Mouse (Mus musculus) testis, postnatal 14 days (tissue): ENCODE data around the gene Spock2.

ENCODE experiments used
- DNase-seq: peaks from one replicate; pipeline ENCODE4 v3.0.0; 2021; ENCODE audit warnings: low spot score

Gene Spock2

DNA sequence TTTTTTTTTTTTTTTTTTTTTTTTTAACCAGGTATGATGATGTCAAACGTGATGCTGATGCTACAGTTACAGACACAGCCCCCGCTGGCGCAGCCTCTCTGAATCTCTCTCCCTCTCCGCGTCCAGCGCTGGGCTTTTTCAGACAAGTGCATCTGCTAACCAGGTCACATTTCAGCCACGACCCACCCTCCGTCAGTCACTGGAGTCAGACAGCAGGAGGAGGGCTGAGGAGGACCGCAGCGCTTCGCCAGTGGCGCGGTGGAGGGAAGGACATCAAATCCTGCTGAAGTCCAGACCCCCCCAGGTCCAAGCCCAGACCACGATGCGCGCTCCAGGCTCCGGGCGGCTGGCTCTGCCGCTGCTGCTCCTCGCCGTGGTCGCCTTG is at the start of gene Spock2:
TSS of gene Spock2 (plus strand) at position 74 of the 385 bp plus-strand sequence.
- peak; percentile 60 for DNase-seq

DNA sequence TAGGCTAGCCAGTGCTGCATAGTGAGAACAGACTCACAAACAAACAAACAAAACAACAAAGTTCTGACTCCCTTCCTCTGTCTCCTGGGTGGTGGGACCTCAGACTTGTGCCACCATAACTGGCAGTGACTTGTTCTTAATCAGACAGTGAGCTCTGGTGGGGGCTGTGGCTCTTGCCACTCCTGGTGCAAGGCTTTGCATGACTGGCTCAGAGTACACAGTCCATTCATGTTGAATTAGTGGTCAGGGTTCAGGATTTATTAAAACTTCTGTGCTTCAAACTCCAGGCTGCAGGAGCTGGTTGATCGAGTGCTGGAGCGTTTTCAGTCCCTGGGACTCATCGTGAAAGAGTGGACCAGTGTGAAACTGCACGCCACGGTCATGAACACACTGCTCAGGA is 43.8 kb upstream of the Spock2 start:
- no peak for DNase-seq

DNA sequence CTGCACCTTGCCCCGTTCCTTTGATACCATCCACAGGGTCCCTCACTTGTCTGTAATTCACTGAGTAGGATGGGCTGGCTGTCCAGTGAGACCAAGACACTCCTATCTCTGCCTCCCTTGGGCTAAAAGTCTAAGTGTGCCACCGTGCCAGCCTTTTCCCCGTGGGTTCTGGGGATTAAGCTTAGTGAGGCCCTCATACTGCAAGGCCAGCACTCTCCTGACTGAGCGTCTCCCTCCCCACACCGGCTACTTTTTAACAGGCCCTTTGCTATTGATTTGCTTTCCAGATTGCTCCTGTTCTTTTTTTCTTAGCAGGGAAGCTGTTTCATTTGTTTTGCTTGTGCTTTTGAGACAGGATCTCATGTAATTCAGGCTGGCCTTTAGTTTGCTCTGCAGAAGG is 43.1 kb upstream of the Spock2 start:
- DNase-seq: no peak

DNA sequence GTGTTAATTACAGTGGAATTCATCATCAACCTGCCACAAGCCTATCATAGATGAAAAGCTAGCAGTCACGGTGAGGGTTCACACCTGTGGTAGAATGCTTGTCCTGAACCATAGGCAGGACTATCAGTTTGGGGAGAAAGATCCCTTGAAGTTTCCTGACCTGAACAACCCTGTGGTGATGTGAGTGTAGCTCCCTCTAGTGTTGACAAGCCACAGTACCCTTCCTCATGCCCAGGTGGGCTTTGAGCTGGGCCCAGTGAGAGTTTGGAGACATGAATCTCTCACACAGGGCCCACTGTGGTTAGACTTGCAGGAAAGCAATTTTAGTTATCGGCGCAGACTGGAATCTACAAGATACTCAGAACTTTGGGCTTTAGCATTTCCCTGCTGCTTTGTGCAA is 39.5 kb upstream of the Spock2 start:
- DNase-seq: no peak

DNA sequence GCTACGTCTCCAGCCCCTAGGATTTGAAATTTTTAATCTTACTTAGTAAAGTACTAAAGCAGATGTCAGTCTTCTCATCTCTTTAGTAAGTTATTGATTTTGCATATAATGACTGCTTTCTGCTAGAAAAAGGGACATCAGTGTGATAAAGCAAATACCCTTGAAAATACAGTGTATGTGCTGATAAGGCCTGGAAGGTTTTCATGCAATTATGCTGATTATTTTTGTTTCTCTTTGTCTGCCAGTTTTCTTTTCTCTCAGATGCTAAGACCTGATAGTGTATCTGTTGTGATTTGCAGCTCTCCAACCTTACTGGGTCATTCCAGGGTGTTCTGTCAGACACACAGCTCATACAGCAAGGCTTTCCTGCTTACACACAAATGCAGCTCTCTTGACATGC is 30.9 kb upstream of the Spock2 start:
- no peak for DNase-seq

DNA sequence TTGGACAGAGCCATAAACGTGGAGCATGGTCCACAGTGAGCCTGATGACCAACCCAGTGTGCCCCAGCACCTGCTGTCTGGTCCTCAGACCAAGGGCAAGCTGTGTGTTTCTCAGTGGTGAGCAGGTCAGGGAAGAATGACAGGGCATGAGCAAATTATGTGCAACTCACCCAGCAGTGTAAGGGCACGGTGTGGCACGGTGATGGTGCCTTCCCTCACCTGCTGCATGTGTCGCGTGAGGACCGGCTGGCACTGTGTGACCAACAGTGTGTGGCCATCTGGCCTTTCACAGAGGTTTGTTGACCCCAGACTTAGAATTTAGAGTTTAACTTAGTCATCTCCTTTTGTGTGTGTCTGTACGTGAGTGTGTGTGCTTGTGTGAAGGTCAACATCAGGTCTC is 28.8 kb upstream of the Spock2 start:
- no peak for DNase-seq

DNA sequence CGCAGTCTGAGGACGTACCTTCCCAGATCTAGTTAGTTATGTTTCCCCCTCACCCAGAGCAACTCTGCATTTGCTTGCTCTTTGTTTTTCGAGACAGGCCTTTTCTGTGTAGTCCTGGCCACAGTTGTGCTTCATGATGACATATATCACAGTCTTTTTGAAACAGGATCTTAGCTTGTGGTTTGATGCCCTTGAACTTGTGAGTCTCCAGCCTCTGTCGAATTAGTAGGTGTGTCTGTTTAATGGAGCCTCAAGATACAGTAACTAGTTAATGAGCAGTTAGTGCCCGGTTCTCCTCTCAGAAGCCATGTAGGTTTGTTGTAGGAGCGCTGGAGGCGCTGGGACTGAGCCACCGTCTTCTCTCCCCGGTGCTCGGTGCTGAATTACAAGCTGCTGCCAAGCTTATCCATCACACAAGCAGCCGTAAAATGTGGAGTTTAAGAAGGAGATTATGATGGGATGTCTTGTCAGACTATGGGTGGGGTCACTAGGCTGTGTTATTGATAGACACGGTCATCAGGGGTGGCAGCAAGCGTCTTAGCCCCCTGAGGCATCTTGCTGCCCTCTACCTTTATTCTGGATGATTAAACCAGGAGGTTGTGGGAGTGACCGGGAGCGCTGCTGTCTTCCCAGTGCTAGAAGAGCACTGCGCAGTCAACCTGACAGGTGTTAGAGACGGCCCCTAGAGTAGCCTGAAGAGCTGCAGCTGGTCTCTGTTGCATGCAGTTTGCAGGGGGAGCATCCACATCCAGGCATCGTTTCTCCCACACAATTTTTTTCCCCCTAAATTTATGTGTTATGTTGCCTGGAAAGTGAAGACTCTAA is 28.1 kb upstream of the Spock2 start:
- DNase-seq: no peak

DNA sequence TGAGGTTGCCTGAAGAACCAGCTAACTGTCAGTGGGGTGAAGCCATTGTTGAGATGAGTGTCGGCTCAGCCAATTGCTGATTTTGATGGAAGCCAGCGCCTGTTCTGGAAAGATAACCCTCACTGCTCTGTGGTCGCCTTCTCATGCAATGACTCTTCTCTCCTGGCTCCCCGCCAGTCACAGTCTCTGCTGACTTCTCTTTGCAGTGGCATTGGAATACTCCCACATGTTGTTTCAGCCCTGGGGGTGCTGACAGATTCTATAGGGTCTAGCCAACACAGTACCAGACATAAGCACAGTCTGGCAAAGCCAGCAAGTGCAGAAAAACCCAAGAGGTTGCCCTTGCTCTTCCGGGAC is 27.5 kb upstream of the Spock2 start:
- DNase-seq: no peak

DNA sequence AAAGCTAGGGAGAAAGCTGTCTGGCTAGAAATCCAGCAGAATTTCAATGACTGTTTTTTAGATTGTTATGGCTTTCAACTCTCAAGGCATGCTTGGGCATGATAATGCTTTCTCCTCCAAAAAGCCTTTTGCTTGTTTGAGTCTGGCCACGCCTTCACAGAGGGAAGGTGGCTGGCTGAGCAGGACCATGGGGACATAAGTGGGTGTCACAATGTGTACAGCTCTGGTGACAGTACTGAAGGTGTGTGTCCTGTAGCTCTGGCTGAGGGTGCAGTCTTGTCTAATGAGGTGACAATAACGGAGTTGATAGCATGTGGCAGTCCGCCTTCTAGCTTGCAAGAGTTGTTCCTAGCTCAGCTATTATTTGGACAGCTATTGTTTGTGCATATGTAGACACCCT is 25.8 kb upstream of the Spock2 start:
- DNase-seq: no peak

DNA sequence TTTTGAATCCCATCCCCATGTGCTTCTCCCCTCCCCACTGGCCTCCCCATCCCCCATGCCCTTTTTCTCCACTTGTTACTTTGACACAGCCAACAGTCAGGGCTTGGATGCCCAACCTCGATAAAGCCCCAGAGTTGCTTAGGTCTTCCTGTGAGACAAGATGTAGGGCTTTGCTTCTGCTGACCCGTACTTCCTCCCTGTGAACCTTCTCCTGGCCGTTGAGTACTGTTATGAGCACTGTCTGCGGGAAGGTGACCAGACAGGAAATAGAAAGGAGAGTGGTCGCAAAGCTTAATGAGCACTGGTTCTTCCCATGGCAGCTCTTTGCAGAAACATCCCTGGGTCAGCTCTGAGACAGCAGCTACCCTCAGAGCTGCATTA is 25.4 kb upstream of the Spock2 start:
- no peak for DNase-seq

DNA sequence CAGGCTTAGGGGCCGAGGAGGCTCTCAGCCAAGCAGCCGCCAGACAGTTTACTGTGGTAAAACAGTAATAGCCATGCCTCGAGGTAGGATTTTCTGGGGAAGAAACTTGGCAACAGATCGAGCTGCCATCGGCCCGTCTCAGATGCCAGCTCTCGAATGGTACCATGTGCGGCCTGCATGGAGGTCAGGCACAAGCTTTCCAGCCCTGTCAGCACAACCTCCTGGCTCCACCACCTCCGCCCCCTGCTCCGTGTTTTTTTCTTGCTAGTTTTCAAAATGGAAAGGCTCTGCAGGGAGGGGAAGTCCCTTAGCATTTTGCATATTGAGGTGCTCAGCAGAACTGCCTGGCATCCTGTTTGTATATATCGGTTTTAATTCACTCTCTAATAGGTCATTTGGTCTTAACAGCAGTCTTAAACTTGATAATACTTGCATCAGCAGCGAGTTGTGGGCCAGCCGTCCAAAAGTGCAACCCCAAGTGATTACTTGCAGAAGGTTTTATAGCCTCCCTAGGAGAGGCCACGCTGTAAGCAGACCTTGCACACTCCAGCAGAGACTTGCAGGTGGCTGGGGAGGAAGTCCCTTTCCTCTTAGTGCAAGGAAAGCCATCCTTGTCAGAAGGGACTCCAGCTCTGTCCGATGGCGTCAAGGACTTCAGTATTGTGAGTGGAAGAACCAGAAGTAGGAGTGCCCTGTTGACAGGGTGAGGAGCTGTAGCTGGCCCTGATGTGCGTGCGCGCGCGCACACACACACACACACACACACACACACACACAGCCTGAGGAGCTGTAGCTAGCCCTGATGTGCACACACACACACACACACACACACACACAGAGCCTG is 24.8 kb upstream of the Spock2 start:
- DNase-seq: peak; percentile 36

DNA sequence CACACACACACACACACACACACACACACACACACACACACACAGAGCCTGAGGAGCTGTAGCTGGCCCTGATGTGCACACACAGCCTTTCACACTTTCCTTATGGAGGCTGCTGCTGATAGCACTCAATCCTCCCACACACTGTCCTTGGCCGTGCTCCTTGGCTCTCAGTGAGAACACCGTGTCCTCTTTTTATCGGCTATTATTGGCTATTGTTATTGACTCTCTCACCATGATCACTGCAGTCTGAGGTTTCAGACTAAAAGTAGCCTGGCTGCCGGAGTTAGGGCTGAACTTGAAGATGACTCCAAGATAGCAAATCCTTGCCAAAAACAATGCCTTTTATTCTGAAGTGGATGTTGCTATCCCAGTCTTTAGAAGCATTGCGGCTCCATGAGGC is 24.1 kb upstream of the Spock2 start:
- peak; percentile 90 for DNase-seq

DNA sequence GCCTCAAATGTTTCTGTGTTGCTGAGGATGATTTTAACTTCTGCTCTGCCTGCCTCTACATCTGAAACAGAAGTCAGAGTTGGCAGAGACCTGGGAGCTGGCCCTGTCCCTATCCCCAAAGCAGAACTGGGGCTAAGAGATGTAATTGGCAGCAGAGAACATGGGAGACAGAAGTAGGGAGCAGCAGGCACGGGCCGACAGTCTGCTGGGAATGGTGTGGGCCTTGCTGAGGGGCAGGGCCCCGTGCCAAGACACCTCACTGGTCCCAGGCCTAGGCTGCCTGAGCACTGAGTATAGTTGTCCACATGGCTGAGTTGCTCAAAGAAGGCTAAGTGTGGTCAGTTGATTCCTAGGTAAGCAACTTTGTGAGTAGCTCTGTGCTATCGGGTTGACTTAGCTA is 22.0 kb upstream of the Spock2 start:
- no peak for DNase-seq

DNA sequence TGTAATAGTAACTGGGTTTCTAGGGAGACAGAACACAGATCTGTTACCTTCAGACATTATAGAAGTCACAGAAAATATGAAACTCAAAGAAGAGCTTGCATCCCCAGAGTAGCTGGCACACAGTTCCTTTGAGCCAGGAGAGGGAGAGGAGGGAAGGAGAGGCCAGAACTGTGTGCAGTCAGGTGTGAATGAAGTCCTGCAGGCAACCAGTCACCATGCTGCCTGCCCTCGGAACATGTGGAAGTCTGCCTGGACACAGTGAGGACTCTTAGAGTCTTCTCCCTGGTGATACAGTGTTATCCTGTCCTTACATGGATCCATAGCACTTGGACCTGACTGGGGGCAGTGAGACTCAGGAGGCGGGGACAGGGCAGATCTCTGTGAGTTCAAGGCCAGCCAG is 13.7 kb upstream of the Spock2 start:
- DNase-seq: no peak

DNA sequence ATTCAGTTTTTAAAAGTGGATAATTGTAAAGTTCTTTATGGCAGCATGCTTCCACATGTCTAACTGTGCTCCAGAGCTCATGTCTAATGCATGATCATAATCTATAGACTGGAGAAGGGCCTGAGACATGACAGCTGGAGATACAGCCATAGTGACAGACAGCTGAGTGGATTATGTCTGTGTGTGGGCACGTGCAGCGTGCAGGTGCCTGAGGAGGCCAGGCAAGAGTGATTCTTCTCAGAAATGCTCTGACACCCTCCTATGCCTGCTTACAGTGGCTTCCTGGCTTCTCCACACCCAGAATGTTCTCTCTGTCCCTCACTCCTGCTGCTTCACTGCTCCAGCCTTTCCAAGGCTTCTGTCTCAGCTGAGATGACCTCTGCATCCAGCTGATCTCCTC is 12.3 kb upstream of the Spock2 start:
- DNase-seq: no peak

DNA sequence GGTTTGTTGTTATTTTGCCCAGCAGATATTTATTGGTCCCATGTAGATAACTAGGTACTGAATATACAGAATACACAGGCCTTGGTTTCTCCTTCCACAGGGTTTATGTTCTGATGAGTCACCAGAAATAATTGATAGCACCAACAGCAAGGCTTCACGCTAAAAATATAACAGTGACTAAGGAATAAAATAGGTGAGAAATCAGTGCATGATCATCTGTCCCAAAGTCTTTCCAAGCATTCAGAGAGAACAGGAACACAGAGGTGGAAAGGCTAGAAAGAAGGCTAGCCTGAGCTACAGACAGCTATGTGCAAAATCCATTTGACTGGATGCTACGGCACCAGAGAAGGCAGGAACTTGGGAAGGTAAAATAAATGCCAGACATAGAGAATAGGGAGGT is 10.5 kb upstream of the Spock2 start:
- no peak for DNase-seq

DNA sequence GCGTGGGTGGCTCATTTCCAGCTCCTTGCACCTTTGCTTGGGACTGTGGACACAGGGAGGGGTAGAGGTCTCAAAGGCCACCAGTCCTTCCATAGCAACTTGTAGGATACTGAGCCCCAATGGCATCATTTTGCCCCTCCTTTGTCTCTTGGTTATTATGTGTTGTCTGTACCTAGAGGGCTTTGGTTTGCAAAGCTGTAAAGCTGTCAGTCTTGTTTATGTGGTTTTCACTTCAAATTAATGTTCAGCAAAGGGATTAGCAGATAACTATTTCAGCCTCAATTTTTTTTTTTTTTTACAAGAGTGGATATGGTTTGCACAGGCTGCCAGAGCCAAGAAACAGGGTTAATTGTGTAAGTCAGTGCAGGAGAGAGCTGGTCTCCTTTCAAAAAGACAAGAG is 9.7 kb upstream of the Spock2 start:
- DNase-seq: no peak

DNA sequence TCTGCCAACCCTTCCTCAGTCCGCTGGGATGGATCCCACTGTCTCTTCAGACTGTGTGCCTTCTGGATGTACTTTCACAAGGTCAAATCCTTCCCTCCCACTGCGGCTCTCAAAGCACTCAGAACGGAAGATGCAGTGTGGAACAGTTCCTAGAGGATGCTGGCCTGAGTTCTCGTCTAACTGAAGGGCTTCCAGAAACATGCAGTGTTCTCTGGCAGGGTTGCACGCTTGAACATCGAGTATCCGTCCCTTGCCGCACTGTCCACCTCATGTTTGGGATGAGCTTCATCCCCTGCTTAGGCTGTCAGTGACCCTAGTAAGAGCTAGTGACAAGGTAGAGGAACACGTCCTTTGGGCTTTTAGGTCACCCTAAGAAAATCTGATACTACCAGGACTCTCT is 8.9 kb upstream of the Spock2 start:
- DNase-seq: peak; percentile 46

DNA sequence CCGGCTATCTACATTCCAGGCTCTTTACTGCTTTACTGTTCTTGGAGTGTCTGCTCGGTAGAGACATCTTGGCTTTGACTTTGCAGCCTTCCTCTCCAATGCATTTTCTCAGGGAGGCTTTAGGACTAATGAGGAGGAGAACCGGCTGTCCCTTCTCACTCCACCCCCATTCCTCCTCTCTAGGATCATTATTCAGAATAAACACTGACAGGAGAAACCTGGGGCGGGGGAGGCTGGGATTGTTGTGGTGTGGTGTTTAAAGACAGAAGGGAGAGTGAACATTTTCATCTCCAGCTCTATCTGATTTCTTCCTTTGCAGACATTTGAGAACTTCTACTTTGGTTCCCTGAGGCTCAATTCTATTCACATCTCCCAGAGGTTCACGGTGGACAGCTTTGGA is 8.2 kb upstream of the Spock2 start:
- no peak for DNase-seq

DNA sequence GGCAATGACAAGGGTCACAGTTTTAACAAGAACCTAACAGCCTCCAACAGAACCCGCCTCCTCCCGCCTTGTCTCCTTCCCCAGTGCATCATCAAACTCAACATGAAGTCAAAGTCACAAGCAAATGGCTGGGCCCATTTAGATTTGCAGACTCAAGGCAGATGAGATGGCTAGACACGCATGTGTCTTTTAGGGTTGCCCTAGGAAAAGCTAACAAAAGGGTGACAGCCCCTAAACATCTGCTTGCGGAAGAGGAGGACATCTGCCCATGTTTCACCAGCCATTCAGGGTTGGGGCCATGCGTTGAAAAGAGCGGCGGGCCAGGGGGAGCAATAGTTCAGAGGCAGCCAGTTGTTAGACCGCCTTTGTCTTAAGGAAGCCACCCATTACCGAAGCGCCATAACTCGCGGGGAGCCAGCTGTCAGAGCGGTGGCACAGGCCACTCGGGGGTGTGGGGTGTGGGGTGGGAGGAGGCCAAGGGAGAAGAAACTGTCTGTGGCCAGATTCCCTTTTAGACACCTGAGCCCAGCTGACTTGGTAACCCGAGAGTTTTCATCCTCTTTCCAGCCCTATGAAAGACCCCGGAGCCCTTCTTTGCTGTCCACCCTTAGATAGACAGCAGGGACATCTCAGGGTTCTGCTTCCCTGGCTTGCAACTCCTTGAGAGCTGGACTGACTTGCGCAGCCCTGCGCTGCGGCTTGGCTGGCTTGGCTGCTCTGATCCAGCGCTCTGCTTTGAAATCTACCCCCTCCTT is 451 bp upstream of the Spock2 start:
- DNase-seq: no peak

DNA sequence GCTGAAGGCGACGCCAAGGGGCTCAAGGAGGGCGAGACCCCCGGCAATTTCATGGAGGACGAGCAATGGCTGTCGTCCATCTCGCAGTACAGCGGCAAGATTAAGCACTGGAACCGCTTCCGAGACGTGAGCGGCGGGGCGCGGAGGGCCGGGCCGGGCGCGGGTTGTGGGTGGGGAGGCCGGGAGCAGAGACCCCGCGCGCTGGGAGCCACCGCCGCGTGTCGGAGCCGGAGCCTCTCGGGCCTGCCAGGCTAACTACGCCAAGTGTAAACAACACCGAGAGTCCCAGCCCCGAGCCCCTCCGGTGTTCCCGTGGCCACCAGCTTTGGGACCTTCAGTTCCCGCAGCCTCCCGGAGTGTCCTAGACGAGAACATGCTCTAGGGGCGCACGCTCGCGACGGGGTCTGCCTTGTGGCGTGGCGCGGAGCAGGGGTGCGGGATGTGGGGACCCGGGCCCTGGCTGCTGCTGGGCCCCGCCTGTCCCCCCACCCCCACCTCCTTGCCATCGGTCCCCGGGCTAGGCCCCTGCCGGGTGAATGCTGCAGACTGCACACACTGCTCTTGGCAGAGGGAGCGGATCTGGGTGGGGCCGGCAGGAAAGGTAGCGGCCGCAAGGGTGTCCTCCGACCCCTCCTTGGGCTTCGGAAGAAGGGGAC is 640 bp downstream of the Spock2 start:
- DNase-seq: no peak

DNA sequence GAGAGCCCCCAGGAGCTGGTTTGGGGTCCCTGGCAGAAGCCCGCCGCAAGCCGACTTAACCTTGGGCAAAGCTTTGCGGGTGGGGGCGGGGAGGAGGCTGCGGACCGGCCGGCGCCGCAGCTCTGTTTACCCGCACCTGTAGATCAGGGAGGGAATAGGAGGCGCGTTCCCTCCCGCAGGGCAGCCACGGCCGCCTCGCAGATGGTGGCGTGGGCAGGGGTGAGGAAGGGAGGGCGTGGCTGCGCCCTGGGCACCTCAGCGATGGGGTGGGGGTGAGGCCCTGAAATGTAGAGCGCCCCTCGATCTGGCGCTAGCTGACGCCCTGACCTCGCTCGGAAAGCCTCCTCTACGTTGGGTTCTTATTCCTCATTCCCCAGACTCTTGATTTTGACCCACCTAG is 1.4 kb downstream of the Spock2 start:
- peak; percentile 46 for DNase-seq
